Mouse (Mus musculus): ENCODE results near the gene Clec2g. TPM values are rescaled to one million over a fixed set of nuclear protein-coding genes. Genes with fewer than 3 reads are reported as not detected.

Gene Clec2g
- polyA plus RNA-seq, 1 experiment from 2014 or later, result not detected

DNA sequence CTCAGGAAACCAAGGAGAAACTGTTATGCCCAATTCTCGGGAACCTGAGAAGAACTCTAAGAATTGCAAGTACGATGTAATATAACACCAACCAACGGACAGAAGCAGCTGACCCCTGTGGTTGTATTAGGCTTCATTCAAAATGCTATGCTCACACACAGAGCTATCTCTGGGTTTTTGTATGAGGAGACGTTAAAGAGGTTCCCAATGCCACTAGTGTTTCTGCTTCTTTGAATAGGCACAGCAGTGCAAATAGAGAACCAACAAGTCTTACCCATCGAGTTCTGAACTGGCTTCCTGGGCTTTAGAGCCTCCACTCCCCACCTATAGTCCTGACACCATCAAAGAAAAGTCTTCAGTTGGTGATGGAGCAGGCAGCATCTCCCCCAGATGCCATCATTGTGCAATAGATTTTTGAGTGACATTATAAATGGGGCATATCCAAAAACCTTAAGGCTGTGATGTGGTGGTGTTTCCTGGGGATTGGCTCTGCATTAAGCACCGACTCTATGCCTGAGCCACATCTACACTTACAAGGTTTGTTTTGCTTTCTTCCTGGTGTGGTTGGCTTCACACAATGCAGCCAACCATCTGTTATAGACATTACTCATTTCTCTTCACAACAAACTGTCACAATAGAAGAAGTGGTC lies 96.1 kb downstream of the Clec2g start:
- 47% methylated on average over 6 of the region's 6 CpGs for WGBS (ENCODE audit: insufficient replicate concordance)
- no peak for DNase-seq

DNA sequence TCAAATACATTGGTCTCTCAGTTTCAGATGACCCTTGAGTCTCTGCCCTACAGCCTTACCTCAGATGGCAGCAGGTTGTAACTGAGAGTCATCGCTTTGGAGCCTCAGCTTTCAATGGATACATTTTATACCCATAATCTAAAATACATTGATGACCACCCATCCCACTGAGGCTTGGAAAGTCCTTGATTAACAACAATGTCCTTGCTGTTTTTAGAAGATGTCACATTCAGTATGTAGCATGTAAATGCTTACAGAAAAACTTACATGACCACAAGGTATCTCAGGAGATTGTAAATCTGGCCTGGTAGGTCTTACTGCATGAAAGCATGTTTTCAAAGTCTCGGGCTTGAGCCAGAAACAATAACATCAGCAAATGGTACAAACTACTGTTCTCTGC lies 96.8 kb downstream of the Clec2g start:
- H3K4me3 ChIP-seq (replicated peaks), result no peak overlapping the region
- no peak overlapping the region for H3K27ac ChIP-seq
- DNase-seq, result no peak
- no peaks in the 10 kb centered on the region for H3K4me1 ChIP-seq (replicated peaks)
- H3K27me3 ChIP-seq, result no peaks in the 10 kb centered on the region
- no peaks in the 10 kb centered on the region for H3K36me3 ChIP-seq
- H3K4me2 ChIP-seq, result no peak overlapping the region
- 59% methylated on average over 2 of the region's 2 CpGs for WGBS (ENCODE audit: insufficient replicate concordance)
- no peaks in the 10 kb centered on the region for H3K9me3 ChIP-seq (replicated peaks)
- no peak for ATAC-seq (ENCODE audit: low read depth)
- H3K9ac ChIP-seq, result no peak overlapping the region

More for the DNA sequence above, 96.1 kb downstream of the Clec2g start:
- no peak overlapping the region for H3K9ac ChIP-seq
- no peak for ATAC-seq (ENCODE audit: low read depth)
- H3K27ac ChIP-seq, result no peak overlapping the region
- no peaks in the 10 kb centered on the region for H3K27me3 ChIP-seq
- H3K4me2 ChIP-seq, result no peak overlapping the region
- no peaks in the 10 kb centered on the region for H3K36me3 ChIP-seq
- H3K4me3 ChIP-seq (replicated peaks), result no peak overlapping the region
- H3K4me1 ChIP-seq (replicated peaks), result no peaks in the 10 kb centered on the region
- no peaks in the 10 kb centered on the region for H3K9me3 ChIP-seq (replicated peaks)

DNA sequence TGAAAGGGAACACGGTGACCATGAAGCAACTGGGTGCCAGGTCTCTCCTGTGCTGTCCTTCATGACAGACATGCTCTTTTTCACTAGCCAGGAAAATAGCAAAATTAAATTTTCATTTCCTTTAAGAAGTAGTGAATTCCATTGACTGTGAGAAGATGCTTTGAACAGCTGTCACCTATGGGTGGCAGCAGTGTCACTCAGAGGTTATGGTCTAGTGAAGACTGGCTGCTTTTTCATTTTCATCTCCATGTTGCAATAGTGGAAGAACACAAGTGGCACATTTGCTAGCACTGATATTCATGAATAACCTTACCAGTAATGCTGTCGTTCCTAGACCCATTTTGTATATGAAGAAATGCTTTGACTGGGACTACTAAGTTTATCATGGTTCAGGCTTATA lies 99.2 kb downstream of the Clec2g start:
- no peaks in the 10 kb centered on the region for H3K27me3 ChIP-seq
- no peaks in the 10 kb centered on the region for H3K4me1 ChIP-seq (replicated peaks)
- no peak for DNase-seq
- no peak overlapping the region for H3K27ac ChIP-seq
- no peak for ATAC-seq (ENCODE audit: low read depth)
- WGBS (ENCODE audit: insufficient replicate concordance), result 35% methylated on average over 2 of the region's 2 CpGs
- H3K36me3 ChIP-seq, result no peaks in the 10 kb centered on the region
- H3K4me3 ChIP-seq (replicated peaks), result no peak overlapping the region
- no peak overlapping the region for H3K4me2 ChIP-seq
- no peak overlapping the region for H3K9ac ChIP-seq
- H3K9me3 ChIP-seq (replicated peaks), result no peaks in the 10 kb centered on the region

Small RNA genes lying within 50 kb of the gene (microRNA-seq; reads per million reads assigned to microRNA genes)
- not detected for gene Gm27336
- gene Mir7649, result not detected

Other genes with a start within 250 kb of the Clec2g start
- not detected in 2 replicates for gene Klrb1, start 211.3 kb upstream of the Clec2g start, polyA plus RNA-seq (2015; fragmentation: Nextera tagmentation; extraction: Ambion mirVana)
- 0.08 and 0.10 TPM in 2 replicates for gene Klrb1c, start 145.2 kb upstream of the Clec2g start, polyA plus RNA-seq (2015; fragmentation: Nextera tagmentation; extraction: Ambion mirVana)
- gene Gm44511, start 108.1 kb upstream of the Clec2g start, polyA plus RNA-seq (2015; fragmentation: Nextera tagmentation; extraction: Ambion mirVana), result 0.20 TPM in 1 of 2 replicates, not detected in the other
- 0.09 TPM in 1 of 2 replicates, not detected in the other for gene Klrb1b, start 108.0 kb upstream of the Clec2g start, polyA plus RNA-seq (2015; fragmentation: Nextera tagmentation; extraction: Ambion mirVana)
- 0.09 and 0.16 TPM in 2 replicates for gene Clec2i, start 46.8 kb upstream of the Clec2g start, polyA plus RNA-seq (2015; fragmentation: Nextera tagmentation; extraction: Ambion mirVana)
- gene BC035044, start 43.3 kb upstream of the Clec2g start, polyA plus RNA-seq (2015; fragmentation: Nextera tagmentation; extraction: Ambion mirVana), result 6.9 and 7.6 TPM in 2 replicates
- gene Klrb1f, start 111.5 kb downstream of the Clec2g start, polyA plus RNA-seq (2015; fragmentation: Nextera tagmentation; extraction: Ambion mirVana), result 0.41 and 0.47 TPM in 2 replicates
- gene Clec2e, start 166.5 kb downstream of the Clec2g start, polyA plus RNA-seq (2015; fragmentation: Nextera tagmentation; extraction: Ambion mirVana), result not detected in 2 replicates
- 0.13 and 0.15 TPM in 2 replicates for gene Clec2d, start 246.2 kb downstream of the Clec2g start, polyA plus RNA-seq (2015; fragmentation: Nextera tagmentation; extraction: Ambion mirVana)

All from liver, embryonic 13.5 days (tissue).